Mouse (Mus musculus) neural tube, embryonic 14.5 days (tissue): ENCODE results near the gene Rnf186. TPM values are rescaled to one million over a fixed set of nuclear protein-coding genes. Genes with fewer than 3 reads are reported as not detected.

Experiments
- ATAC-seq: fragments of 200-750 bp; cut with Nextera tagmentation; 2 replicates; pipeline ENCODE4 v1.8.0; 2017; ENCODE audit warnings: low read depth, mild to moderate bottlenecking, moderate TSS enrichment, moderate library complexity
- H3K27ac ChIP-seq: fragments of 300-500 bp; sonication (generic); 2 replicates; pipeline ENCODE4 v1.5.1; 2014; ENCODE audit warnings: low read depth, mild to moderate bottlenecking, control low read depth, low read length, moderate library complexity, mixed read lengths
- H3K27me3 ChIP-seq: fragments of 300-500 bp; sonication (generic); 2 replicates; pipeline ENCODE4 v1.6.1; 2014; ENCODE audit warnings: low read length; ENCODE audit not compliant: control insufficient read depth, insufficient read depth
- H3K36me3 ChIP-seq: fragments of 300-500 bp; sonication (generic); 2 replicates; pipeline ENCODE4 v1.6.1; 2014; ENCODE audit warnings: low read length, mixed read lengths; ENCODE audit not compliant: control insufficient read depth, insufficient read depth
- H3K4me1 ChIP-seq: fragments of 300-500 bp; sonication (generic); 2 replicates; pipeline ENCODE4 v1.6.1; 2014; ENCODE audit warnings: low read length; ENCODE audit not compliant: control insufficient read depth, insufficient read depth
- H3K4me2 ChIP-seq: fragments of 300-500 bp; sonication (generic); 2 replicates; pipeline ENCODE4 v1.6.1; 2014; ENCODE audit warnings: mild to moderate bottlenecking, low read depth, low read length, control low read depth
- H3K4me3 ChIP-seq: fragments of 300-500 bp; sonication (generic); 2 replicates; pipeline ENCODE4 v1.5.1; 2014; ENCODE audit warnings: low read depth, low read length, control low read depth, mixed read lengths
- H3K9ac ChIP-seq: fragments of 300-500 bp; sonication (generic); replicated peaks from 2 replicates; pipeline ENCODE4 v1.6.1; 2014; ENCODE audit warnings: low read depth, mild to moderate bottlenecking, control low read depth, low read length, mixed read lengths
- H3K9me3 ChIP-seq: fragments of 300-500 bp; sonication (generic); 2 replicates; pipeline ENCODE4 v1.6.1; 2016; ENCODE audit warnings: low read length; ENCODE audit not compliant: control insufficient read depth
- WGBS: fragments of 180-500 bp; shearing (Covaris S2); extraction: QIAGEN DNeasy Blood & Tissue Kit; methylation state at CpG from one replicate; pipeline ENCODE4 v1.1.7; 2014; 5-methylcytosine and 5-hydroxymethylcytosine counted together
- polyA plus RNA-seq: library from polyadenylated mRNA; unstranded; fragments of >200 nt; fragmentation: Nextera tagmentation; extraction: Ambion mirVana; gene quantifications from 2 replicates; pipeline ENCODE4 v1.2.1, GENCODE M21; 2014

The Rnf186 gene
- polyA plus RNA-seq, 1 experiment from 2014 or later: not detected

DNA sequence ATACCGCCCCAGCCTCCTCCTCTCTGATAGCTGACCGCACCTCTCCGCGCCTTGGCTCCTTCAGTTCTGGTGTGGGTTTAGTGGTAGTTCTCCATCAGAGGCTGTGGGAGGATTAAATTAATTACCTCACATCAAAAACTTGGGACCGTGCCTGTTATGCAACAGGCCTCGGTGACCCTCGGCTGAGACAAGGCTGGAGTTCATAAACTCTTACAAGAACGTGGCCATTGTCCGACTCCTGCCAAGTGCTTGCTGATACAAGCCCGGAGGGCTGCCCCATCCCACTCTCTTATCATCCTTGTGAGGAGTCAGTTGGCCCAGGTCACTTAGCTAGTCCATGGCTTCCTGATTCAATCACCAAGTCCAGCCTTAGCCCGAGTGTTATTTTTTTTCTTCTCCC, 46.4 kb downstream of the Rnf186 start:
- Histone ChIP-seq H3K4me2 (no peak overlapping the region), H3K36me3 (no peaks in the 10 kb centered on the region), H3K27me3 (no peaks in the 10 kb centered on the region), H3K4me3 (no peak overlapping the region), H3K27ac (no peak overlapping the region), H3K9me3 (no peaks in the 10 kb centered on the region), H3K9ac (no peak overlapping the region), H3K4me1 (no peaks in the 10 kb centered on the region)
- ATAC-seq: no peak
- WGBS: 93% methylated on average over 11 of the region's 11 CpGs

DNA sequence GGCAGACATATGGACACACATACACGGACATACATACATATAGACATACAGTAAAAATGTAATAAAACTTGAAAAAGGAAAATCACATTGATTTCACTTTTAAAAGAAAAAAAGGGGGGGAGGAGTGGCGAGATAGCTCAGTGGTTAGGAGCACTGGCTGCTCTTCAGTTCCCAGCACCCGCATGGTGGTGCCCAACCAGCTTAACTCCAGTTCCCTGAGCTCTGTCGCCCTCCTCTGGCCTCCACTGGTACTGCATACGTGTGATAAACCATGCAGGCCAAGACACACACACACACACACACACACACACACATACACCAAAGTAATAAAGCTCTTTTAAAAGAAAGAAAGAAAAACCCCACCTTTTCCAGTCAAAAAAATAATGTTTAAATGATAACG, 47.9 kb downstream of the Rnf186 start:
- H3K9ac ChIP-seq: no peak overlapping the region
- H3K4me3 ChIP-seq: no peak overlapping the region
- peaks cover 9% of the 10 kb centered on the region; the same call in 1 of the 2 replicates for H3K4me1 ChIP-seq
- no peak overlapping the region for H3K27ac ChIP-seq
- no peaks in the 10 kb centered on the region for H3K9me3 ChIP-seq
- H3K27me3 ChIP-seq: no peaks in the 10 kb centered on the region
- H3K36me3 ChIP-seq: no peaks in the 10 kb centered on the region
- no peak overlapping the region for H3K4me2 ChIP-seq
- 82% methylated on average over 6 of the region's 6 CpGs for WGBS
- ATAC-seq: no peak

Other genes starting within 250 kb of the Rnf186 start
- gene Pla2g2c, start 242.3 kb upstream of the Rnf186 start, polyA plus RNA-seq: 0.35 and 0.49 TPM in 2 replicates
- gene Ubxn10, start 229.9 kb upstream of the Rnf186 start, polyA plus RNA-seq: 2.7 and 3.0 TPM in 2 replicates
- gene Pla2g2f, start 209.5 kb upstream of the Rnf186 start, polyA plus RNA-seq: not detected in 2 replicates
- gene Pla2g2d, start 191.4 kb upstream of the Rnf186 start, polyA plus RNA-seq: 1.6 and 2.6 TPM in 2 replicates
- 0.35 TPM in 1 of 2 replicates, not detected in the other for gene Pla2g5, start 103.6 kb upstream of the Rnf186 start, polyA plus RNA-seq
- gene Gm13030, start 93.1 kb upstream of the Rnf186 start, polyA plus RNA-seq: not detected in 2 replicates
- gene Pla2g2e, start 89.2 kb upstream of the Rnf186 start, polyA plus RNA-seq: not detected in 2 replicates
- 2.6 and 3.3 TPM in 2 replicates for gene Otud3, start 53.2 kb upstream of the Rnf186 start, polyA plus RNA-seq
- gene Tmco4, start 5.8 kb downstream of the Rnf186 start, polyA plus RNA-seq: 1.1 TPM in 2 replicates
- 0.52 and 1.4 TPM in 2 replicates for gene Htr6, start 108.5 kb downstream of the Rnf186 start, polyA plus RNA-seq
- 26.3 and 55.9 TPM in 2 replicates for gene Nbl1, start 125.9 kb downstream of the Rnf186 start, polyA plus RNA-seq
- 415 and 417 TPM in 2 replicates for gene Minos1, start 164.0 kb downstream of the Rnf186 start, polyA plus RNA-seq
- 218 and 249 TPM in 2 replicates for gene Capzb, start 225.8 kb downstream of the Rnf186 start, polyA plus RNA-seq